Mouse (Mus musculus): ENCODE measurements at regions not wholly inside any gene's neighbourhood (a gene's known extent, or its start where the extent isn't known, plus 50 kb on each side); places are given as distances from the start of the nearest gene placed in this dataset.

DNA sequence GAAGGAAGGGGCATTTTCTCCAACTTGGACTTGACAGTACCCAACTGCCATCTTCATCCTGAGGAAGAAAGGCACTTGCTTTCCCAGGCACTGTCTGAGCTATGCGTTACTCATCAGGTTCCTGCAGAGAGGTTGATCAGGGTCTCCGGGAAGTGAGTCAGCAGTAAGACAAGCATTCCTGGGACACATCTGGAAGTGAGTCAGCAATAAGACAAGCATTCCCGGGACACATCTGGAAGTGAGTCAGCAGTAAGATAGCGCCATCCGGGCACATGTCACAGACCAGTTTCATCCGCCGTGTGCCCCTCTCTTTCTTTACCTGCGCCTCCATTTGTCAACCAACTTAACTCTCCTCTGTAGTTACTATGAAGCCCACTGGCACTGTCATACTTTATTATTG is 143.5 kb downstream of the Ttc8 start:
- no peaks in the 10 kb centered on the region for H3K36me3 ChIP-seq
- no peaks in the 10 kb centered on the region for H3K27me3 ChIP-seq
- no peak overlapping the region for H3K9ac ChIP-seq (replicated peaks)
- H3K4me3 ChIP-seq (replicated peaks) = no peak overlapping the region
- no peak for ATAC-seq (ENCODE audit: insufficient number of reproducible peaks, insufficient read depth, low FRiP score, low TSS enrichment, low read depth)
- no peak overlapping the region for H3K4me2 ChIP-seq
- H3K9me3 ChIP-seq = no peaks in the 10 kb centered on the region
- WGBS = 84% methylated on average over 8 of the region's 8 CpGs
- no peak overlapping the region for H3K27ac ChIP-seq
- no peaks in the 10 kb centered on the region for H3K4me1 ChIP-seq (replicated peaks)

DNA sequence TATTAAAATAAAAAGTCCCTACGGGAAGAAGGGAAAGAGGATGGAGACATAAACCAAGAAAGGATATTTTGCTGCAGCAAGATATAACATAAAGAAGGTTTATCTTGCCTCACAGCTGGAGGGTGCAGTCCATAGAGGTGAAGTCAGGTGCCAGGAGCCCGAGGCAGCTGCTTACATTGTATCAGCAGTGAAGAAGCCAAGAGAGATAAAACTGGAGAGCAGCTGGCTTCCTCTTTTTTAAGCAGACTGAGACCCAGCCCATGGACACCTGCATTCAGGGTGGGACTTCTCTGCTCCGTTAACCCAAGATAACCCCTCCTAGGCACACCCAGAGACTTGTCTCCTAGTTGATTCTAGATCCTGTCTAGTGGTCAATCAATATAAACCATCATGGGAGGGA is 147.6 kb downstream of the Ttc8 start:
- 85% methylated on average over 3 of the region's 3 CpGs for WGBS
- no peaks in the 10 kb centered on the region for H3K4me1 ChIP-seq (replicated peaks)

DNA sequence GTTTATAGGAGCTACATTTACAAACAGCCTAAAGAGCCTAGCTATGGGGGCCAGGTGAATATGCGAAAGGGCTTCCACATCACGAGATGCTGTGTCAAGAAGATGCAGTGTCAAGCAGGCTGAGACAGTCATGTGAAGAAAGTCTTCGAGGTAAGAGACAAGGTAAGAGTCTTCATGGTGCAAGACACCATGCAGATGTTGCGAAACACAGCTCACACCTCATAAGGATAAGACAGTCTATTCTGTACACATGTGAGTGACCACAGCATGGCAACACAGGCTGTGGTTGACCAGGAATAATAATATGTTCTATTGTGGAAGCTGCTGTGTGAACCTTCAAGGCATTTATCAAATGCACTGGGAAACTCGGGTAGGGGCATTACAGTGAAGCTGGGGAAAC is 153.4 kb downstream of the Ttc8 start:
- H3K27ac ChIP-seq = no peak overlapping the region
- ATAC-seq (ENCODE audit: insufficient number of reproducible peaks, insufficient read depth, low FRiP score, low TSS enrichment, low read depth) = no peak
- no peaks in the 10 kb centered on the region for H3K4me1 ChIP-seq (replicated peaks)
- H3K4me3 ChIP-seq (replicated peaks) = no peak overlapping the region
- H3K27me3 ChIP-seq = no peaks in the 10 kb centered on the region
- H3K4me2 ChIP-seq = no peak overlapping the region
- 83% methylated on average over 5 of the region's 5 CpGs for WGBS
- no peak overlapping the region for H3K9ac ChIP-seq (replicated peaks)
- no peaks in the 10 kb centered on the region for H3K36me3 ChIP-seq
- no peaks in the 10 kb centered on the region for H3K9me3 ChIP-seq

More for the DNA sequence above, 147.6 kb downstream of the Ttc8 start:
- ATAC-seq (ENCODE audit: insufficient number of reproducible peaks, insufficient read depth, low FRiP score, low TSS enrichment, low read depth) = no peak
- Histone ChIP-seq H3K27ac (no peak overlapping the region), H3K36me3 (no peaks in the 10 kb centered on the region), H3K4me2 (no peak overlapping the region), H3K27me3 (no peaks in the 10 kb centered on the region), H3K9me3 (no peaks in the 10 kb centered on the region), H3K4me3 (replicated peaks) (no peak overlapping the region), H3K9ac (replicated peaks) (no peak overlapping the region)

DNA sequence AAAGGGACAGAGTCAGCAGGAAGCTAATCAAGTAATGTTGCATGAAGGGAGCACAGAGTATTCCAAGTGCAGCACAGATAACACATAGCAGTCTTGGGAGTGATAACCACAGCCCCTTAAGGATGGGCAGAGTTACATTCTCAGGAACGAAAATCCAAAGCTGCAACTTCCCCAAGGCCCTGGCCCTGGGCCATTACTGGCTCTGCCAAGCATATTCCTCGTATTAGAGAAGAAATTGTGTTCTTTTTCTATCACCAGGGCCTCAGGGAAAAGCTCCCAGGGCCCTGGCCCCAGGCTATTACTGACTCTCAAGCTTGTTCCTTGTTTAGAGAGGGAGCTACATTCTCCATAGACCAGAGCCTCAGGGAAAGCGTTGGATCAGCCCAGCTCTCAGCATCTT is 157.0 kb downstream of the Ttc8 start:
- no peak for ATAC-seq (ENCODE audit: insufficient number of reproducible peaks, insufficient read depth, low FRiP score, low TSS enrichment, low read depth)
- WGBS = 74% methylated on average over 3 of the region's 3 CpGs

DNA sequence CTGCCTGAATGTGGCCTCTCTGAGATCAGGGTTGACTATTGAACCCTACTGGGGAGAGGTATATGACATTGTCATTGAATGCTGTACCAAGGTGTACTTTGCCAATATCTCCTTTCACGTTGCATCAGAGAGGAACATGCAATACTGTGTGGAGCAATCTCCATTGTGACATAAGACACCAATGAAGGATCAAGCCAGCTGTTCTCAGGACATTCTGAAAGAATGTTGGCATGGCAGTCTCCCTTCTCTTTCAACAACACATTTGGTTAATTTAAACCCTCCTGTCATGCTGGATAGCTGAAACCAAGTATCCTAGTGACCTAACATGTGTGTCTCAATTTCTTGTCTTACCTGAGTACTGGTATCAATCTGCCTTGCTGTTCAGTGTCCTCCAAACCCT is 159.5 kb downstream of the Ttc8 start:
- no peaks in the 10 kb centered on the region for H3K36me3 ChIP-seq
- no peaks in the 10 kb centered on the region for H3K9me3 ChIP-seq
- peaks cover 13% of the 10 kb centered on the region; the same call in 1 of the 2 replicates for H3K27me3 ChIP-seq
- no peak overlapping the region for H3K27ac ChIP-seq
- no peak for ATAC-seq (ENCODE audit: insufficient number of reproducible peaks, insufficient read depth, low FRiP score, low TSS enrichment, low read depth)
- 86% methylated on average over 1 of the region's 1 CpGs for whole genome bisulfite sequencing
- no peak overlapping the region for H3K9ac ChIP-seq (replicated peaks)
- H3K4me2 ChIP-seq = no peak overlapping the region
- H3K4me3 ChIP-seq (replicated peaks) = no peak overlapping the region
- peaks cover 6% of the 10 kb centered on the region; the same call in 1 of the 2 replicates for H3K4me1 ChIP-seq (replicated peaks)

More for the DNA sequence above, 157.0 kb downstream of the Ttc8 start:
- Histone ChIP-seq H3K36me3 (no peaks in the 10 kb centered on the region), H3K9ac (replicated peaks) (no peak overlapping the region), H3K4me1 (replicated peaks) (no peaks in the 10 kb centered on the region), H3K27me3 (no peaks in the 10 kb centered on the region), H3K27ac (no peak overlapping the region), H3K4me2 (no peak overlapping the region), H3K4me3 (replicated peaks) (no peak overlapping the region), H3K9me3 (no peaks in the 10 kb centered on the region)

DNA sequence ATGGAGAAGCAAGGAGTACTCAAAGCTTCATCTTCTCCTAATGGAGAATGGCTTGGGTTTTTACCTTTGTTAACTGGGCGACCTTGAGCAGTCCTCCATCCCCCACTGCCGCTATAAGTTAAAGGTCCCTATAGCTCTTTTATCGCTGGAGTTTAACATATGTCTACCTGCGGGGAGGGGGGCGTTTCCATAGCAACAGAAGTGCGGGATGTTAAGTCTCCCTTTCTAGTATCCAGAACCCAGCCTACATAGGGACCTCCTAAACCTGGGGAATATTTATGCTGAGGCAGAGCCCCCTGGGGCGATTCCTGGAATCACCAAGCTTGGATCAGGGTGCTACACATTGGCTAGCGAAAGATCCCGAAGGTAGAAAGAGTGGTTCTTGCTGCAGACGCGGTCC is 163.2 kb downstream of the Ttc8 start:
- Histone ChIP-seq H3K4me3 (replicated peaks) (no peak overlapping the region), H3K4me1 (replicated peaks) (peaks cover 16% of the 10 kb centered on the region; the same call in 1 of the 2 replicates), H3K36me3 (no peaks in the 10 kb centered on the region), H3K4me2 (no peak overlapping the region; the same call in 1 of the 2 replicates), H3K9me3 (no peaks in the 10 kb centered on the region), H3K27ac (no peak overlapping the region), H3K9ac (replicated peaks) (no peak overlapping the region), H3K27me3 (peaks cover 13% of the 10 kb centered on the region; the same call in 1 of the 2 replicates)
- peak; percentile 11; the same call in 1 of the 2 replicates for ATAC-seq (ENCODE audit: insufficient number of reproducible peaks, insufficient read depth, low FRiP score, low TSS enrichment, low read depth)
- 42% methylated on average over 11 of the region's 11 CpGs for WGBS

DNA sequence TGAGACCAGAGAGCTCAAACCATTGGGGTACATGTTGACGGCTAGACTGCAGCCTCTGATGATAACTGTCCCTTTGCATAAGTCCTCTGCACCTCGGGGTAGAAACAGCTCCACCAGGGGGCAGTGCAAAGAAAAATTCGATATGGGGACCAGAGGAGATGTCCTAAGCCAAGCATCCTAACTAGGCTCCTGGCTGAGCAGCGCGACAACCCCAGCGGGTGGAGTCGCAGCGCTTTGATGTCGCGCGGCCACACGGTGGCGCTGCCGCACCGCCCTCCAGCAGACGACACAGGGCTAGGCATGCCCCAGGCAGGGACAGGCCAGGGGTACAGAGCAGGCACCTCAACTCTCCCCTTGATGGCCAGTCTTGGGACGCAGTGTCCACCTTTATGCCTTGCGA is 163.8 kb downstream of the Ttc8 start:
- WGBS = 4% methylated on average over 18 of the region's 18 CpGs
- peaks cover 16% of the 10 kb centered on the region; the same call in 1 of the 2 replicates for H3K4me1 ChIP-seq (replicated peaks)
- no peaks in the 10 kb centered on the region for H3K9me3 ChIP-seq
- no peak overlapping the region for H3K9ac ChIP-seq (replicated peaks)
- no peak overlapping the region for H3K27ac ChIP-seq
- peaks cover 13% of the 10 kb centered on the region; the same call in 1 of the 2 replicates for H3K27me3 ChIP-seq
- no peak overlapping the region for H3K4me3 ChIP-seq (replicated peaks)
- ATAC-seq (ENCODE audit: insufficient number of reproducible peaks, insufficient read depth, low FRiP score, low TSS enrichment, low read depth) = peak; percentile 74; the same call in 1 of the 2 replicates
- peak overlapping the region; percentile 9; the same call in 1 of the 2 replicates for H3K4me2 ChIP-seq
- H3K36me3 ChIP-seq = no peaks in the 10 kb centered on the region

DNA sequence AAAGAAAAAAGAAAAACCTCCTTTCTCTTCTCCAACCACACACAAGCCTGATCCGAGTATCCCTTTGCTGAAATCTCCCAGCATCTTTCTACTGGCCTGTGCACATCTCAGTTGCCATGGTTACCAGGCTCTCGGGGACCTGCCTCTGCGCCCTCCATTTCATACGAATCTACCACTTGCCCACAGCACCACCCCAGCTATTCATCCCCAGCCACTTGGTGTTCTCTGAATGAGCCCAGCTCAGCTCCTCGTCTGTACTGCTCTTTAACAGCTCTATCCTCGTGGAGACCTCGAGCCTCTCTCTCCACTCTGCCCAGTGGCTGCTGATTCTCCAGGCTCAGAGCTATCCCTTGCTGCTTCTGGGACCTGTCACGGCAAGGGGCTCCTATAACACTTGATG is 166.9 kb downstream of the Ttc8 start:
- peaks cover 16% of the 10 kb centered on the region; the same call in 1 of the 2 replicates for H3K4me1 ChIP-seq (replicated peaks)
- H3K27ac ChIP-seq = no peak overlapping the region
- no peaks in the 10 kb centered on the region for H3K36me3 ChIP-seq
- no peak for ATAC-seq (ENCODE audit: insufficient number of reproducible peaks, insufficient read depth, low FRiP score, low TSS enrichment, low read depth)
- WGBS = 43% methylated on average over 8 of the region's 8 CpGs
- H3K4me2 ChIP-seq = no peak overlapping the region
- H3K27me3 ChIP-seq = peaks cover 16% of the 10 kb centered on the region; the same call in 1 of the 2 replicates
- no peaks in the 10 kb centered on the region for H3K9me3 ChIP-seq
- no peak overlapping the region for H3K9ac ChIP-seq (replicated peaks)
- no peak overlapping the region for H3K4me3 ChIP-seq (replicated peaks)

DNA sequence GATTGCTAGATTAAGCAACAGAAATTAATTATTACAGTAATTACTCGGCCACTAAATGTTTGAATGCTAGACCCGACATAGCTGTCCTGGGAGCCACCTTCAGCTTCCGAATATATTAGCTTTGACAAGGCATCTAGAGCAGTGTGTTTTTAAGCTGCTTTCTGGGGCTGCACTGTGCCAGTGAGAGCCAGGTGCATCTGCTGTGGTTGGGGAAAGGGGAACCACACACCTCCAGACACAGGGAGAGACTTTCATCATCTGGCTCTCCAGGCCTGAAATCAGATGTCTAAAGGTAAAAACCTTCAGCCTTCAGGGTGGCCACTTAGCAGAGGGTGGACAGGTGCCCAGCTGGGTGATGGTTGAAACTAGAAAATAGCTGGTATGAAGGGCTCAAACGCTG is 171.4 kb downstream of the Ttc8 start:
- Histone ChIP-seq H3K27ac (no peak overlapping the region), H3K27me3 (peaks cover 3% of the 10 kb centered on the region; the same call in 1 of the 2 replicates), H3K4me2 (no peak overlapping the region), H3K9ac (replicated peaks) (no peak overlapping the region), H3K4me1 (replicated peaks) (0 out of 2 replicates have a peak, but pooled peaks cover 10% of the 10 kb centered on the region), H3K36me3 (no peaks in the 10 kb centered on the region), H3K4me3 (replicated peaks) (no peak overlapping the region), H3K9me3 (no peaks in the 10 kb centered on the region)
- ATAC-seq (ENCODE audit: insufficient number of reproducible peaks, insufficient read depth, low FRiP score, low TSS enrichment, low read depth) = no peak
- 77% methylated on average over 4 of the region's 4 CpGs for WGBS

DNA sequence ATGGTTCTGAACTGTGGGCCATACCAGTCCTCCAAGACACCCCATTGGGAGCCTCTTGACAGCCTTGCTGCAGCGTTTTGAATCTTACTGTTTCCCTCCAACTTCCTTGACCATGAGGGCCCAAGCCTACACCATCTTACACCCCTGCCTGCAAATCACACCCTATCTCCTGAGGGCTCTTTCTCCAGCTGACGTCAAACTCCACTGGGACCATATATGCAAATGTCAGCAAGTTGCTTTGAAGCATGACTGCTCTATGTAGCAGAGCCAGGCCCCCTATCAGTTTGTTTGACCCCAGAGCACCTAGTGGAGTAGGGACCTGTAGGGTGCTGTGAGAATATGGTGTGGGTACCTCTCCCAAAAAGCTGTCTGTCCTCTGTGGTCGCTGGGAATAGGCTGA is 172.8 kb downstream of the Ttc8 start:
- H3K4me3 ChIP-seq (replicated peaks) = no peak overlapping the region
- H3K4me2 ChIP-seq = no peak overlapping the region
- ATAC-seq (ENCODE audit: insufficient number of reproducible peaks, insufficient read depth, low FRiP score, low TSS enrichment, low read depth) = no peak
- H3K9me3 ChIP-seq = no peaks in the 10 kb centered on the region
- peaks cover 3% of the 10 kb centered on the region; the same call in 1 of the 2 replicates for H3K27me3 ChIP-seq
- H3K36me3 ChIP-seq = no peaks in the 10 kb centered on the region
- no peak overlapping the region for H3K9ac ChIP-seq (replicated peaks)
- H3K4me1 ChIP-seq (replicated peaks) = no peaks in the 10 kb centered on the region
- WGBS = 62% methylated on average over 3 of the region's 3 CpGs
- H3K27ac ChIP-seq = no peak overlapping the region

DNA sequence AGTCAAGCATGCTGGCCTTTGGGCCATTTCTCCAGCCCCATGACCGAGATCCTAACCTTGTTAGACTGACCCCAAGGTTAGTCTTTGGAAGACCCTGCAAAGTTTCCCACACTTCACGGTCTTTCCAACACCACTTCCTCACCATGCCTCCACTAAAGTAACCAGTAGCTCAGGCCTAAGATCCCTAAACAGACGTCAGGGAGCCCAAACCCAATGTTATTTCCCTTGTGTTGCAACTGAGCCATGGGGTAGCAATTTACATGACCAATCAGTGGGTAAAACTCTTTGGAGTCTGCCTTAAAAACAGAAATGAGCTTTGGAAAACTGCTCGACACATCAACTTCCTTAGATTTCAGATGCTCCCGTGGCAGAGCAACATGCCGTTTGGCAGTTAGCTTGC is 173.6 kb downstream of the Ttc8 start:
- Histone ChIP-seq H3K27ac (no peak overlapping the region), H3K9me3 (no peaks in the 10 kb centered on the region), H3K36me3 (no peaks in the 10 kb centered on the region), H3K4me2 (no peak overlapping the region), H3K4me1 (replicated peaks) (no peaks in the 10 kb centered on the region), H3K9ac (replicated peaks) (no peak overlapping the region), H3K27me3 (peaks cover 3% of the 10 kb centered on the region; the same call in 1 of the 2 replicates), H3K4me3 (replicated peaks) (no peak overlapping the region)
- 84% methylated on average over 6 of the region's 6 CpGs for WGBS
- no peak for ATAC-seq (ENCODE audit: insufficient number of reproducible peaks, insufficient read depth, low FRiP score, low TSS enrichment, low read depth)

DNA sequence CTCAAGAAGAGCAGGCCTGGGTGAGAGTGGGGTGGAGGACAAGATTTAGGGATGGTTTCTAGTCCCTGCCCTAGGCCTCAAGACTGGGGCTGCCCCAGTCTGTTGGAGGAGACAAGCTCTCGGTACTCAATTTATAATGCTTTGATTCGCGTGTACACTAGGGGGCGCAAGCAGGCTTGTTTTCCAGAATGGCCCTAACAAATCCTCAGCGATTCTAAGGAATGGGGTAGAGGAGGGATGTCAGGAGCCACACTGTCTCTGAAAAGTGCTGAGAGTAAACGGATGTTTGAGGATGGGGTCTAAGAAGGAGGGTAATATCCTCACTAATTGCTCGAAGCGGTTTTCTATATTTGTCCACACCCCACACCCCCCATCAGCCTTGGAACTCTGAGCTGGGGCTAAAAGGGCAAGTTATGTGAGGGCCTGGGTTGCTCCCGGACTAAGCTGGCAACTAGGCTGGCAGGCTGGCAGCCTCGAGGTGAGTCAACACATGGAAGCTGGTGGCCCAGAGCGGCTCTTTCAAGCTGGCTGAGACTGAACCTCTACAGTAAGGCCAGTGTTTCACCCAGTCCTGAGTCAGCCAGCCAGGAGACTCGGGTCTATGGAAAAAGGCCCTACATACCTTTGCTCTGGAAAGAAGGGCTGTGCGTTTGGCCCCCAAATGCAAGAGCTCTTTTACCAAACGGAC is 176.7 kb downstream of the Ttc8 start:
- H3K4me2 ChIP-seq = no peak overlapping the region
- 0 out of 2 replicates have a peak, but pooled peaks have one; percentile 56 for ATAC-seq (ENCODE audit: insufficient number of reproducible peaks, insufficient read depth, low FRiP score, low TSS enrichment, low read depth)
- H3K36me3 ChIP-seq = no peaks in the 10 kb centered on the region
- no peak overlapping the region for H3K4me3 ChIP-seq (replicated peaks)
- no peak overlapping the region for H3K27ac ChIP-seq
- H3K9ac ChIP-seq (replicated peaks) = no peak overlapping the region
- 37% methylated on average over 14 of the region's 14 CpGs for WGBS
- no peaks in the 10 kb centered on the region for H3K9me3 ChIP-seq
- H3K27me3 ChIP-seq = no peaks in the 10 kb centered on the region
- H3K4me1 ChIP-seq (replicated peaks) = no peaks in the 10 kb centered on the region
